Mouse (Mus musculus): ENCODE measurements around the gene Haus4.

Gene Haus4

GRCm38 (mm10) chr14:54572790-54573736, 18.6 kb upstream of the Haus4 start:
- DNase-seq: no peak

GRCm38 (mm10) chr14:54572122-54572521, 17.7 kb upstream of the Haus4 start:
- no peak for DNase-seq

DNA sequence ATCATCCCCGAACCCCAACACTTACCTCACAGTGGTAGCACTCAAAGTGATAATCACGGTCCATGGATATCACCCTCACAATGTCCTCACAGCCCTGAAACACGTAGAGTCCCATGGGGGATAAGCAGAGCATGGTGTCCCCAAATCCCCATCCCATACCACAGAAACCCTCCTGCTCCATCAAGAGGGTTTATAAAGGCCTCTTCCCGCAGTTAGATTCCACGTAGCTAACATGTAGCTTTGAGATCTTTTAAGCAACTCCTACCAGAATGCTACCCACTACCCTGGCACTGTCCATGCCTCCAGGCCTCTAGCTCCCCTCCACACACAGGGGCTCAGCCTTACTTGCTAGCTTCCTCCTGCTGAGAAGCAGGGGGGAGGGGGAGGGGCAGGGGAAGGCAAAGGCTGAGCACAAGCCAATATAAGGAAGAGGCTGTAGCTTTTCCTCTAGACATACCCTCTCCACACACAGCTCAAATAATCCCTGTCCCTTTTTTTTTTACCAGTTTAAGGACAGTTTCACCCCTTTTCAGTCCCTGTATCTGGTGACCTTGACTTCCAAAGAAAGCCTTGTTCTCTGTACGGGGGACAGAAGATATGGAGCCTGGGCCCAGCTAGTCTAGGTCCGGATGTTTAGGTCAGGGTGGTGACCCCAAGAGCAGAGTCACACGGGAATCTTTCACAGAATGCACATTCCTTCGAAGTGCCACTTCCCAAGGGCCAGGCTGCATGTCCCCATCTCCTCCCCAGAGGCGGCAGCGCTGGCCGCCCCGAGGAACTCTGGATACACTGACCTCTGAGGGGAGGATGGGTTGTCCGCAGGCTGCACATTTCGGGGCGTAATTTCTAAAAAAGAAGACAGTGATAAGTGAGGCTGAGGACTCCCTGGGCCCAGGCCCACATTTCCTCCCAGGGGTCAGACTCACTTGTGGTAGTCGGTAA, 15.3 kb upstream of the Haus4 start:
- DNase-seq: no peak

- peak; percentile 73 to 74 for DNase-seq
Measured at GRCm38 (mm10) chr14:54568694-54569414, 14.4 kb upstream of the Haus4 start.

GRCm38 (mm10) chr14:54560527-54561242, 6.3 kb upstream of the Haus4 start:
- no peak for DNase-seq

GRCm38 (mm10) chr14:54557330-54557729, 2.9 kb upstream of the Haus4 start:
- DNase-seq: no peak

DNA sequence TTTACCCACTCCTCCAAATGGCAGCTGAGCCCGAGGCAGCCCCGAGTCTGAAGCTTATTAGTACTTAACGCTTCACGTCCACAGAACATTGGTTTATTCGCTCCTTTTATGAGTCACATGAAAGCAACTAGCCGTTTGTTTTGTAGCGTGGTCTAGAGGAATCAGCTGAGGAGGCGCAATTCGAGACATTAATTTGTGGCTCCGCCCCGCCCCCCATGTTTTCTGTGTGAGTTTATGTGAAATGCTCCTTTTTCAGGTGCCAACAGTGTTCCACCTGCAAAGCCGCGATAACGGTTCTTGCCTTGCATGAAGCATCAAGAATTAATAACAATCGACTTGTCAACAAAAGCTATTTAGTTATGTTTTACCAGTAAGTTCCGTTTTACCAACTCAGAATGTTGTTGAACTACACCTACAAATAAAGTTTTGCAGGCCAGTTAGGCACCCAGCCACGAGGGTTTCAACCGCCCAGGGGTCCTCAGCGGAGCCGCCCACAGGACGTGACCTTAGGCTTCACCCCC, 902 bp downstream of the Haus4 start:
- no peak for DNase-seq

- no peak for DNase-seq
Measured at GRCm38 (mm10) chr14:54544703-54545102, 9.7 kb downstream of the Haus4 start.

DNA sequence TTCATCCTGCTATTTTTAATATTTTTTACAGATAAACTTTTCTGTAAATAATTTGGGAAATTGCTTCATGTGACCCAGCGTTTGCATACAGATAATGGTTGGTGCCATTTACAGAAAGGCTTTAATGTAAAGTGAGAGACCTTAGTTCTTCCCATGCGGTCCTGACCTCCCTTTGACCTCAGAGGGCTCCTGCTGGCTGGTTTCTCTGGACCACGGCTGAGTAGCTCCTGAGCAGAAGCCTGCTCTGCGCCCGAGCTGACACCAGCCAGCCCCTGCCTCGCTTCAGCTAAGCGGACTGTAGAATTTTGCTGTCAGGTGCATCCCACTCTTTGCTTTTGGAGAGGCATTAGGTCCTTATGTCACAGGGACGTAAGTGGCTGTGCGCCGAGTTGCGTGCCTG, 13.6 kb downstream of the Haus4 start:
- no peak for DNase-seq

- DNase-seq: no peak
Measured at GRCm38 (mm10) chr14:54538580-54538979, 15.8 kb downstream of the Haus4 start.

GRCm38 (mm10) chr14:54528446-54529111, 25.8 kb downstream of the Haus4 start:
- peak; percentile 86 to 92 for DNase-seq

- DNase-seq: no peak
Measured at GRCm38 (mm10) chr14:54528007-54528393, 26.4 kb downstream of the Haus4 start.

DNA sequence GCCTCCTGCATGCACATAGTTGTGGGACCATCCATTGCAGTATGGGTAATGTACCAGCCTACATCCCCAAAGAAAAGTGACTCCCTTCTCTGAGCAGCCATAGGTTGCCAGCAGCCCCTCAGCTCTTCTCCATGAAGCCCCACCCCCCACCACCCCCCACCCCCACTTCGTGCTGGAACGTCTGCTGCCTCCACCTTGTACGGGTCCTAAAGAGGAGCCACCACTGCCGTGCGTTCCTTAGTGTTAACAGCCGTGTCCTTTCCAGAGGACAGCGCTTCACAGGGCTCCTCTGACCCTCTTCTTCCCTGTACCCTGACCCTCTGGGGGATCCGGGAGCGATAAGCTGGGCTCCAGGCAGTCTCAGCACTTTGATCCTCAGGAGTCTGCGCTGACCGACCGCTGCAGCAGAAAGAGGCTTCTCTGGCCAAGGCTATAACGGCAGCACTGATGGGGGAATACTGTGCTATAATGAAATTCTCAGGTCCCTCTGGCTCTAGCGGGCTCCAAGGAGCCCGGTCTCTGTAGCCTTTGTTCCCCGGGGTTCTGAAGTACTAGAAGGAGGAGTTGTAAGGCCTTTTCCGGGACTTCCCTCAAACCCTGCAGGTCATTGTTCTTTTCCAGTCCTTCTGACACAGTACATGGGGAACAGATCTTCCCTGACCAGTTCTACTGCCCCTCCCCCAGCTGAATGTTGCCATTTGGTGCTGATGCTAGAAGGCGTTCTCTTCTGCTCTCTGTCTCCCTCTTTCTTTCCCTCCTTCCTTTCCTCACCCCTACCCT, 27.0 kb downstream of the Haus4 start:
- peak; percentile 59 to 72 for DNase-seq

DNA sequence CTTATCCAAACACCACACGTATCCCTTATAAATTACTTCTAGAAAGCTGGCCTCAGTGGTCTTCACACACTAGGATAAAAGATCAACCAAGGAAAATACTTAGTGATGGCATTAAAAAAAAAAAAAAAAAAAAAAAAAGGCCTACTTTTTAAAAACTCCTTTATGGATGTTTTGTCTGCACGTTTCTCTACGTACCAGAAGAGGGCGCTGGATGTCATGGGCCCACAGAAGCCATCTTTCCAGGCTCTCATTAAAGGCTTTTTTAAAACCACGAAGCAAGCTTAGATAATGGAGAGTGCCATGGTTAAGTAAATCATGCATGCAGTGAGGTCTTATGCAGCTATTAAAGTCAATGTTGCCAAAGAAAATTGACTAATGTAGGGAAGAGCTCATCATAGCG, 30.8 kb downstream of the Haus4 start:
- no peak for DNase-seq

DNA sequence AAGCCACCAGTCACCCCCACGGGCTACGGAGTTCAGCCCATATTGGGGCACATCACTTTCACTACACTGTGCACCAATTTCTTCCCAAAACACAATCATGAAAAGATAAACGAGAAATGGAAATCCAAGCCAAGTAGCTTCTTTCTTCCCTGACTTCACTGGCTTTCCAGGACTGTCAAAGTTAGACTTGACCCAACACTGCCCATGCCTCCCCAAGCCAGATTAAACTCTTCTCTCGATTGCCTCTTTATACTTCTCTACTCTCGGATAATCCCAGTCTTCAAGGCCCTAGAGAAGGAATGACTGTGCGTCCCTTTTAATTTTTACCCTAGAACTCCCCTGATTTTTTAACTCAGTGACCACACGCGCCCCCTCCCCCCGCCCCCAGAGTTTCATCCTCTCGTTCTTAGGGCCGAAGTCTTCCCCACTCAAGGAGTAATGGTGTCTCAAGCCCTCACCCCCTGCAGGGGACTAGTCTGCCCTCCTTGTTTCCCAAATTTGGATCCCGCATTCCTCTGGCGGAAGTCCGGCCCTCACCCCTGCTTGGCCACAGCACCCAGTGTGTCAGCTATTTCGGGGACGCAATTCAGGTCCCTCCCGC, 37.6 kb downstream of the Haus4 start:
- no peak for DNase-seq

- DNase-seq: no peak
Measured at GRCm38 (mm10) chr14:54509774-54510173, 44.6 kb downstream of the Haus4 start.

- DNase-seq: no peak
Measured at GRCm38 (mm10) chr14:54503092-54503491, 51.3 kb downstream of the Haus4 start.

DNA sequence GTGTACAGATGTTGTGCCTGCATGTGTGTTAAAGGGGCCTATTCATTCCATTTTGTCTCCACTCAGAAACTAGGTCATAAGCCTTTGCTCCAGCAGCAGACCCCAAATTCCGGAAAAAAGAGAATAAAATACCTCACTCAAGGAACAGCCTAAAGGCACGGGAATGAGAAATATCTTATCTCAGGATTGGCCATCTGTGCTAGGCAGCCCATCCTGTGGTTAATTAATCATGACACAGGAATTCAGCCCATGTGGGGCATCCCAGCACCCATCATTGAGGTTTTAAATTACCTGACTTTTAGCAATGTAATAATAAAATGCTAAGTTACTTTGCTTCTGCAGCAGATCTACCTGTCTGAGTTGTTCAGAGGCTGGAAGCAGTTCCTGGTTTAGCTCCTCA, 53.1 kb downstream of the Haus4 start:
- DNase-seq: no peak

DNA sequence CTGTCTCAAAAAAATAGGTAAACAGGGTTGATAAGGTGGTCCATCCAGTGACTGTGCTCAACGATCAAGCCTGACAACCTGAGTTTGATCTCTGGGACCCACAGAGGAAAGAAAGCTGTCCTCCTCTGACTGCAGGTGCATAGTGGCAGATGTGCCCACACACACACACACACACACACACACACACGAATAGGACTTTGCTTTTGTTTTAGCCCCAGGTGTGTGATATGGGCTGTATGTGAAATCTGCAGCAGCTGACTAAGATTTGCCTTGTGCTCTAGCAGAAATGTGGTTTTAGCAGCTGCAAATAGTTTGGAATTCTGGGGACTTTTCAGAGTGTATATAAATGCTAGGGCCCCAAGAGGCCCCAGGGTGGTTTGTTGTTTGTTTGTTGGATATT, 55.1 kb downstream of the Haus4 start:
- DNase-seq: no peak

DNA sequence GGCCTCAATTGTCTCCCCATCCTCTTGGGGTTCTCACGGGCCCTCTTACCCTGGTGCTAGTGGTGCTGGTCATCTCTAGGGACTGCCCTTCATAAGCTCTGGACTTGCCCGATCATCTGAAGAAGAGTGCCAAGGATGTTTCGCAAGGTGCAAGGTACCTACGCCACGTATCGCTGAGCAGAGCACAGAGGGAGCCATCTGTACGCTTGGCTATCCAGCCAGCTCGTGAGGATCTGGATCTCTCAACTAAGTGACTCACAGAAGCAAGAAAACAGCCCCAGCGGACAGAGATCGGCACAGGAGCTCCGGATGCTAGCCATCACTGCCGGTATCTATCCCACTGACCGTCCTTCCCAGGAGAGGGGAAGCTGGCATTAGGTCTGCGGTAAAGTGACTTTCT, 57.7 kb downstream of the Haus4 start:
- no peak for DNase-seq

Data from cerebellum, postnatal 36 days (tissue).